Comparison of ENCODE assay signal across 14 mouse cellular contexts in the genomic region with DNA sequence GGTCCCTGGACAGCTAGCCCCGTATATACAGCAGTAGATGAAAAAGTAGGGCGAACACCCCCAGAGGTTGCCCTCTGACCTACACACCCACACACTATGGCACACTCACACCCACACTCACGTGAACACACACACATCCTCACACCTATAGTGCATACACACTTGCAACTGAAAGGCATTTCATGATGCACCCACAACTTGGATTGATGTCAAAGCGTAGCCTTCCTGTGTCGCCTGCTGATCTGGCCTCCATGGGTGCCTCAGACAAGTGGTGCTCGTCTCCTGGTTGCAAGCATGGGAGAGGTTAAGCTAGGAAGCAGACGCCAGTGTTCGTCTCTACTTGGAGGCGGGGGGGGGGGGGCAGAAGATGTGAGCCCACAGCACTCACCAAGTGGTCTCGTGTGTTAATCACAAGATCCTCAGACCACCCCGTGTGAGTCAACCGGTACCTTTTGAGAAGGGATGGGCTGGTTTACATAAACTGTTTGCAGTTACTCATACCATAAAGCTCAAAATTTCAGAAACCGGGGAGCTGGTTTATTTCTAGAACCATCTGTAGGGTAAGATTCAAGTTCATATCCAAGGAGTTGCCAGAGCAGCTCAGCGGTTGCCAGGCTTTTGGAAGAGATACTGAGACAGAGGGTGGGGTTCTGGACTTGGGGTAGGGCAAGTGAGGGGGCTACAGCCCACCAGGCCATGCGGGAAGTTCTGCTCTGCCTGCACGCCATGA.
"Had no signal": no experiment of that assay in that cellular context is flagged by ENCODE, and none has a peak within 500 bp of the region (broad histone marks: within the 10 kb centered on the region; RNA-seq: fewer than 3 reads in every experiment).

No protein-coding gene starts in this region.

- ATAC-seq: intestine, embryonic 15.5 days; midbrain, embryonic 13.5 days had no signal

- H3K9me3 ChIP-seq: limb, embryonic 10.5 days; liver, embryonic 15.5 days; midbrain, embryonic 13.5 days had no signal

- H3K9ac ChIP-seq: intestine, embryonic 15.5 days; liver, embryonic 15.5 days; midbrain, embryonic 13.5 days had no signal

- H3K4me1 ChIP-seq: midbrain, embryonic 13.5 days had no signal

- H3K27me3 ChIP-seq: intestine, embryonic 15.5 days; liver, embryonic 15.5 days; midbrain, embryonic 13.5 days had no signal

- DNase-seq: kidney, adult 18-20 months; kidney, postnatal 14 days; layer of hippocampus, adult 9-11 months; lung, adult 2 months; lung, postnatal 14 days; right cerebral cortex, adult 18-20 months; right cerebral cortex, postnatal 25 days; thymus, adult 18-20 months; thymus, postnatal 14 days had no signal

- H3K36me3 ChIP-seq: liver, embryonic 15.5 days; midbrain, embryonic 13.5 days had no signal

- H3K4me3 ChIP-seq: intestine, embryonic 15.5 days; limb, embryonic 10.5 days; liver, embryonic 15.5 days; midbrain, embryonic 13.5 days had no signal

- H3K27ac ChIP-seq: intestine, embryonic 15.5 days; limb, embryonic 10.5 days; liver, embryonic 15.5 days; midbrain, embryonic 13.5 days had no signal

- H3K4me2 ChIP-seq: intestine, embryonic 15.5 days; liver, embryonic 11.5 days; liver, embryonic 15.5 days; midbrain, embryonic 13.5 days had no signal
